Mouse (Mus musculus) heart, postnatal 25 days (tissue): ENCODE data around the gene Hmgb1. TPM values are rescaled to one million over a fixed set of nuclear protein-coding genes. Genes with fewer than 3 reads are reported as not detected.
A peak's percentile ranks its signal among the peaks of the same experiment; 100 is the strongest.

Source experiments
- DNase-seq: peaks from one replicate; pipeline ENCODE4 v3.0.0; 2022; ENCODE audit warnings: low spot score
- intact Hi-C: fragments of 180-260 bp; cut with DNase I; formaldehyde crosslinking; loops from one replicate; pipeline ENCODE4 v1.15.1; 2025
- total RNA-seq, 2 experiments: library from RNA; stranded (reverse); gene quantifications; 2 replicates each; pipeline ENCODE4 v1.2.3; 2021

Hmgb1 gene
- total RNA-seq, 2 experiments from 2014 or later = 83.8 to 97.6 TPM

DNA sequence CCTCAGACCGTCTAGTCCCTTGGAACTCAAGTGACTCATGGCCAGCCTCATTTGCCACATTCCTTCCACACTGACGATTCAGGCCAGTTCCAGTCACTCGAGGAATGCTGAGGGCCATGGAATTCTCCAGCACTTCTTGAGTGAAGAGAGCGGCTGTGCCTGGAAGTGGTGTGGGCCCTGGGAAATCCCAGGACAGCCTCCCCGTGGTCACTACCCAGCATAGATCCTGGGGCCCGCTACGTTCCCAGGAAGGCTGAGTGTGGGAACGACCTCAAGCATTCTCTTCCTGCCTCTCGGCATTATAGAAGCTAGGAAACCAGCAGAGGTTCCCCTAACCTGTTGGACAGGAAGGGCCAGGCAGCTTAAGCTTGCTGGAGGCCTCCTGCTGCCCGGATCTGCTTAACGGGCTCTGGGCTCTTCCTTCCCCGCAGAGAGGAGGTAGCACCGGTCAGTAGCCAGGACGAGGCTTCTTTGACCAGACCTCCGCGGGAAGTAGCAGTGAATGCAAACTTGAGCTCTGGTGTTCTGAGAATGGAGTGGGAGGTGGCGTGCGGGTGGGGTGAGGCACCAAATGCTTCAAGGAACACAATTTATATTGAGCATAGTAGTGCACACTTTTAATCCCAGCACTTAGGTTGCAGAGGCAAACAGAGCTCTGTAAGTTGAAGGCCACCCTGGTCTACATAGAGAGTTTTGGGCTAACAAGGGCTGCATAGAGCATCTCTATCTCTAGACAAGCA, 105.1 kb downstream of the Hmgb1 start:
- intact Hi-C loops = no loop called here
- no peak for DNase-seq

DNA sequence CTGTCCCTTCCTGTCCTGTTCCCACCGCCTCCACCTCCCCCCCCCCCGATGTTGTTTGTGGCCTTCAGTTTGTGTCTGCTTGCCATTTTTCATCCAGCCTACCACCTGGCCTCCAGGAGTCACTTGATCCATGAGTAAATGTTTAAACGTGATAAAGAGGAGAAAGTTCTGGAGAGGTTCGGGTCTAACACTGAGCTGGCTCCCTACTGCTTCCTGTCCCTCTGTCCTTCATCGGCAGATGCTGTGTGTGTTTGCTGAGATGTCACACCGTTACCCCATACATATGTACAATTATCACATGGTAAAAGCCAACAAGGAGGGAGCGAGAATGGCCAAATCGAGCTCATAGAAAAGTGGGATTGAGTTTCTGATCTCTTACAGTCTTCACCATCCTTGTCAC, 107.2 kb downstream of the Hmgb1 start:
- intact Hi-C loops = no loop called here
- no peak for DNase-seq

- intact Hi-C loops = no loop called here
- DNase-seq = no peak
These were observed 112.7 kb downstream of the Hmgb1 start for GRCm38 (mm10) chr5:149071546-149071945.

GRCm38 (mm10) chr5:149068745-149069144, 115.5 kb downstream of the Hmgb1 start:
- intact Hi-C loops = no loop called here
- no peak for DNase-seq

DNA sequence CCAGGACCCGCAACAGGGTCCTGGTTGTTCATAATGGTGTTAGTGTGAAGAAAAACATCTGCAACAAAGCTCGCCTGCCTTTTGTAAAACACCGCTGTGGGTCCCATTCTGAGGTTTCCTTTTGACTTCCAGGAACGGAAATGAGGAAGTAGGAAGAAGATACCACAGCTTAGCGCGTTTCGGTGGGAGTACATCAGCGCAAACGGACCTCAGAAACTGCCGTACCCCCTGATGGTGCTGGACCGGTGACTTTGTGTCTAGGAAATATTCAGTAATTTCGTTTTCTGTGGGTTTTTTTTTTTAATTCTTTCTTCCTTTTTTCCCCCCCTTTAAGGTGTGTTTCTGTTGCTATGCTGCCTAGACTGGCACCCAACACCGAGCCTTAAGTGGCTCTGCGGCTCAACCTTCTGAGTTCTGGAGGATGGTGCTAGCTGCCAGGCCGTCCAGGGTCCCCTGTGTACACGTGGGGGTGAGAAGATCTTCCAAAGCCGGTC, 116.0 kb downstream of the Hmgb1 start:
- no peak for DNase-seq
- intact Hi-C loops = no loop called here

DNA sequence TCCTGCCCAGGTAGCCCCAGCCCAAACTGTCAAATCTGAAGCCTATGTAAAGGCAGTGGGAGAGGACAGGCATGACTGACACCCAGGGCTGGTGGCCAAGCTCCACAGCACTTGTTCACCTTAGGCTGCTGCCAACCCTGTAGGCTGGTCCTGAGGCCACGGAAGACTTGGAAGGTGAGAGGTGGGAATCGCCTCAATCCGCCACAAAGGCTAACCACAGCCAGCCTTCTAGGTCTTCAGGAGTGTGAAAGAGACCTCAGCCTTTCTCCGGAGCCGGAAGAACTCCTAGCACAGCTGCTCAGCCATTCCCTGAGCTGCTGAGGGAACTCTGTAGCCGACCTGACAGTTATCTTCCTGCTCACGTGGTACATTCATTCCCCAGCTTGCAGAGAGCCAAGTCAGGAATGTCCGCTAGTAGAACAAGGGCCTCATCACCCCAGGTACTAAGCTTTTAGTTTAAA, 116.8 kb downstream of the Hmgb1 start:
- intact Hi-C loops = no loop called here
- no peak for DNase-seq

GRCm38 (mm10) chr5:149062833-149063232, 121.5 kb downstream of the Hmgb1 start:
- intact Hi-C loops = no loop called here
- DNase-seq = no peak

- intact Hi-C loops = loop anchor here (2.0 to 5.0 kb wide), 5 partner anchors 96 to 241 kb away; partner anchors contain the start of genes Hmgb1 and Uspl1
- DNase-seq = no peak
These were observed 130.7 kb downstream of the Hmgb1 start for GRCm38 (mm10) chr5:149053352-149054168.

- peak; percentile 97 for DNase-seq
- intact Hi-C loops = loop anchor here (5.0 kb wide), 4 partner anchors 95 to 240 kb away; no protein-coding TSS in a partner anchor
These were observed 131.6 kb downstream of the Hmgb1 start for GRCm38 (mm10) chr5:149052421-149053338.

- peak; percentile 73 for DNase-seq
- intact Hi-C loops = loop anchor here (2.0 to 5.0 kb wide), 5 partner anchors 21 to 239 kb away; no protein-coding TSS in a partner anchor
These were observed 132.5 kb downstream of the Hmgb1 start for GRCm38 (mm10) chr5:149051571-149052420.

- DNase-seq = peak; percentile 51
- intact Hi-C loops = loop anchor here (2.0 to 5.0 kb wide), 5 partner anchors 20 to 239 kb away; no protein-coding TSS in a partner anchor
These were observed 133.1 kb downstream of the Hmgb1 start for GRCm38 (mm10) chr5:149051194-149051570.

DNA sequence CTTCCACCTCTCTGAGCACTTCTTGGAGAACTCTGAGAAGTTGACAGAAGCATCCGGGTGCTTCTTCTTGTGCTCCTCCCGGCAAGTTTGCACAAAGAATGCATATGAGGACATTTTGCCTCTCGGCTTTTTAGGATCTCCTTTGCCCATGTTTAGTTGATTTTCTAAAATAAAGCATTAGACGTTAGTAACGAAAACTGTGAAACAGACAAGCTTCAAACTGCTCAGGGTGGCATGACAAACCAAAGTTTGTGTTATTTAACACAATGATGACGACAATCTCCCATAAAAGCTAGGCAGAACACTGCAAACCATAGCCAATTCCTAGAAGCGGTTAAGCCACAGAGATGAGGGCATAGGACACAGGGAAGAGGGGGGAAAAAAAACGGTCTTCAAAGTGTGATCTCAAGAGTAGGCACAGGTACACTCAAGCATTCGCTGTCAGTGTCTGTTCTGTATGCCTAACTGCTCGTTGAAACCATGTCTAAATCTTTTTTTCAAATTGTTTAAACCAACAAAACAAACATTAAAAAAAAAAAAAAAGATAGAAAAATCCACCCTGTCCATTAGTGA, 133.6 kb downstream of the Hmgb1 start:
- no peak for DNase-seq
- intact Hi-C loops = loop anchor here (2.0 to 5.0 kb wide), 5 partner anchors 20 to 238 kb away; no protein-coding TSS in a partner anchor

DNA sequence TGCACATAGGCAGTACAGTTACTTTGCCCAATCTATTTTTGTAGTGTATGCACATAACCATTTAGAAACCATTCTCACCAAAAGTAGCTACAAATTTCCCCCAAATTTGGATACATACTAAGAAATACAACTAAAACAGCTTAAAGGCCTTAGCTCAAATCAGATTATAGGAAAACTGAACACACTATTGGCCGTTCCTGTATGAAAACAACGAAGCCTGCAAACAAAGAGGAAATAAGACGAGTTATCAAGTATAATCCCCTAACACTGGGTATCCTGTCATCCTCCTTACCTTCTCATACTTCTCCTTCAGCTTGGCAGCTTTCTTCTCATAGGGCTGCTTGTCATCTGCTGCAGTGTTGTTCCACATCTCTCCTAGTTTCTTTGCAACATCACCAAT, 134.9 kb downstream of the Hmgb1 start:
- intact Hi-C loops = loop anchor here (1.0 kb wide), 1 partner anchor 43 kb away; no protein-coding TSS in a partner anchor

DNA sequence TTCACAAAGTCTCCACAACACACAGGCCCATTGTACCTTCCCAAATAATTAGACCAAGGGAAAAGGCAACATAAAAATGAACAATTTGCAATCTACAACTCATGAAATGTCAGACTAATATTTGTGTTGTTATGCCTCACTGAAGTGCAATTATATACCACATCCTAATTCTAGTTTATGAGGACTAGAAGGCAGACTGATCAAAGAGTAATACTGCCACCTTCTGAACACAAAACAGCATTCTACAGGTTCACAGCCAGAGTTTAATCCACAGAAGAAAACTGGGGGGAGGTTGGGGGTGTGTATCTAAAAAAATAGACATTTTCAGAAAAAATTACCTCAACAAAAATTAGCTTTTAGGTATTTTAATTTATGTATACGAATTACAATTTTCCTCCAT, 135.3 kb downstream of the Hmgb1 start:
- DNase-seq = no peak
- intact Hi-C loops = loop anchor here (1.0 kb wide), 1 partner anchor 43 kb away; no protein-coding TSS in a partner anchor

More for the DNA sequence above, 134.9 kb downstream of the Hmgb1 start:
- no peak for DNase-seq

DNA sequence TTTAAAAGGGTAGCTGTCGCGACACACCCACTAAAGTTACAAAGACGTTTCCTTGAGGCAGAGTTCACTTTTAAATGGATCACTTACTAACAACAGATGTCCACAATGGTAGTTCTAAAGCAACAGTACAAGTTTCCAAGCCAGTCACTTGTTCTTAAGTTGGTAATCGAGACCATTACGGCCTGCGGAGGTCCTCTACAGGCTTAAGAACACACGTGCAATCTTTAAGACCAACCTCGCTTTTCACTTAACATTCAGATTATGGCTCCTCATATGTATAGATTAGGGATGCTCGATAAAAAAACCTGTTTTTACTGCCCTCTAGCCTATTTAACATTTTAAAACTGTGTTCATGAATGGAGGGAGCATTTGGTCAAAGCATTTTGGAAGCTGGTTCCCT, 137.6 kb downstream of the Hmgb1 start:
- intact Hi-C loops = no loop called here
- no peak for DNase-seq

- intact Hi-C loops = no loop called here
- DNase-seq = no peak
These were observed 138.7 kb downstream of the Hmgb1 start for GRCm38 (mm10) chr5:149045470-149046085.

- intact Hi-C loops = no loop called here
- DNase-seq = no peak
These were observed 139.2 kb downstream of the Hmgb1 start for GRCm38 (mm10) chr5:149045054-149045453.

GRCm38 (mm10) chr5:149044067-149044466, 140.2 kb downstream of the Hmgb1 start:
- DNase-seq = no peak
- intact Hi-C loops = no loop called here
